Mouse (Mus musculus) intestine, postnatal 0 days (tissue): ENCODE measurements around the gene Mtrr. TPM values are rescaled to one million over a fixed set of nuclear protein-coding genes. Genes with fewer than 3 reads are reported as not detected.
A peak's percentile ranks its signal among the peaks of the same experiment; 100 is the strongest.

Experiments used
- ATAC-seq: fragments of 200-750 bp; cut with Nextera tagmentation; 2 replicates; pipeline ENCODE4 v1.8.0; 2017; ENCODE audit warnings: mild to moderate bottlenecking, moderate TSS enrichment, moderate library complexity
- H3K27ac ChIP-seq: fragments of 300-500 bp; sonication (generic); 2 replicates; pipeline ENCODE4 v1.5.1; 2014; ENCODE audit warnings: mild to moderate bottlenecking, low read depth, low read length, moderate library complexity
- H3K27me3 ChIP-seq: fragments of 300-500 bp; sonication (generic); replicated peaks from 2 replicates; pipeline ENCODE4 v1.6.1; 2014; ENCODE audit warnings: low read length, mixed read lengths; ENCODE audit not compliant: control insufficient read depth, insufficient read depth
- H3K36me3 ChIP-seq: fragments of 300-500 bp; sonication (generic); 2 replicates; pipeline ENCODE4 v1.6.1; 2014; ENCODE audit warnings: mild to moderate bottlenecking, moderate library complexity; ENCODE audit not compliant: control insufficient read depth, insufficient read depth
- H3K4me1 ChIP-seq: fragments of 300-500 bp; sonication (generic); replicated peaks from 2 replicates; pipeline ENCODE4 v1.6.1; 2014; ENCODE audit warnings: antibody characterized with exemption, low read length, mixed read lengths; ENCODE audit not compliant: control insufficient read depth, insufficient read depth
- H3K4me2 ChIP-seq: fragments of 300-500 bp; sonication (generic); replicated peaks from 2 replicates; pipeline ENCODE4 v1.6.1; 2014; ENCODE audit warnings: low read depth, mild to moderate bottlenecking, moderate library complexity
- H3K4me3 ChIP-seq: fragments of 300-500 bp; sonication (generic); 2 replicates; pipeline ENCODE4 v1.5.1; 2014; ENCODE audit warnings: low read depth, low read length
- H3K9ac ChIP-seq: fragments of 300-500 bp; sonication (generic); 2 replicates; pipeline ENCODE4 v1.6.1; 2014; ENCODE audit warnings: mild to moderate bottlenecking, low read depth, low read length
- H3K9me3 ChIP-seq: fragments of 300-500 bp; sonication (generic); 2 replicates; pipeline ENCODE4 v1.6.1; 2016; ENCODE audit warnings: mixed run types; ENCODE audit not compliant: control insufficient read depth
- CTCF ChIP-seq: sonication (generic); IDR thresholded peaks from 2 replicates; pipeline ENCODE4 v1.5.1; 2016; ENCODE audit warnings: low read depth, mild to moderate bottlenecking, control low read depth, antibody characterized with exemption, moderate library complexity
- WGBS: fragments of 180-500 bp; shearing (Covaris S2); extraction: QIAGEN DNeasy Blood & Tissue Kit; methylation state at CpG from one replicate; pipeline ENCODE4 v1.1.7; 2014; 5-methylcytosine and 5-hydroxymethylcytosine counted together
- polyA plus RNA-seq: library from polyadenylated mRNA; unstranded; fragments of >200 nt; fragmentation: Nextera tagmentation; extraction: Ambion mirVana; gene quantifications from 2 replicates; pipeline ENCODE4 v1.2.1, GENCODE M21; 2015

Gene Mtrr
- polyA plus RNA-seq, 1 experiment from 2014 or later = 7.0 TPM

GRCm38 (mm10) chr13:68601184-68601583 is 19.2 kb upstream of the Mtrr start:
- ATAC-seq = no peak
- no peak overlapping the region for H3K4me2 ChIP-seq
- no peaks in the 10 kb centered on the region for H3K27me3 ChIP-seq
- no peaks in the 10 kb centered on the region for H3K36me3 ChIP-seq
- H3K9ac ChIP-seq = no peak overlapping the region
- no peaks in the 10 kb centered on the region for H3K4me1 ChIP-seq
- WGBS = 25% methylated on average over 6 of the region's 6 CpGs
- H3K9me3 ChIP-seq = no peaks in the 10 kb centered on the region
- no peak overlapping the region for H3K27ac ChIP-seq
- no peak overlapping the region for H3K4me3 ChIP-seq
- peak; percentile 65 for TF ChIP-seq CTCF

GRCm38 (mm10) chr13:68598953-68599352 is 17.0 kb upstream of the Mtrr start:
- Histone ChIP-seq H3K27ac (no peak overlapping the region), H3K4me1 (no peaks in the 10 kb centered on the region), H3K9ac (no peak overlapping the region), H3K4me3 (no peak overlapping the region), H3K36me3 (no peaks in the 10 kb centered on the region), H3K9me3 (no peaks in the 10 kb centered on the region), H3K27me3 (no peaks in the 10 kb centered on the region), H3K4me2 (no peak overlapping the region)
- TF ChIP-seq CTCF = peak; percentile 27
- no peak for ATAC-seq

GRCm38 (mm10) chr13:68597667-68598066 is 15.7 kb upstream of the Mtrr start:
- H3K4me3 ChIP-seq = no peak overlapping the region
- H3K9ac ChIP-seq = no peak overlapping the region
- ATAC-seq = peak; percentile 92
- no peaks in the 10 kb centered on the region for H3K9me3 ChIP-seq
- H3K4me1 ChIP-seq = no peaks in the 10 kb centered on the region
- H3K4me2 ChIP-seq = peak overlapping the region; percentile 57
- WGBS = 9% methylated on average over 13 of the region's 13 CpGs
- no peak for TF ChIP-seq CTCF
- H3K27me3 ChIP-seq = no peaks in the 10 kb centered on the region
- H3K27ac ChIP-seq = no peak overlapping the region
- H3K36me3 ChIP-seq = peaks cover 6% of the 10 kb centered on the region; the same call in 1 of the 2 replicates

GRCm38 (mm10) chr13:68597199-68597598 is 15.2 kb upstream of the Mtrr start, which contains the start of gene 1700001L19Rik:
1700001L19Rik (plus strand) TSS chr13:68597421.
- TF ChIP-seq CTCF = no peak
- no peak for ATAC-seq
- 12% methylated on average over 10 of the region's 10 CpGs for WGBS
- Histone ChIP-seq H3K4me2 (peak within 1 kb of the TSS; percentile 57), H3K9me3 (no peaks in the 10 kb centered on the region), H3K27ac (no peak within 1 kb of the TSS), H3K36me3 (peaks cover 11% of the 10 kb centered on the region; the same call in 1 of the 2 replicates), H3K4me1 (no peaks in the 10 kb centered on the region), H3K4me3 (no peak within 1 kb of the TSS), H3K9ac (no peak within 1 kb of the TSS), H3K27me3 (no peaks in the 10 kb centered on the region)

- Histone ChIP-seq H3K27me3 (no peaks in the 10 kb centered on the region), H3K4me3 (no peak overlapping the region), H3K4me2 (no peak overlapping the region), H3K27ac (no peak overlapping the region), H3K4me1 (no peaks in the 10 kb centered on the region), H3K36me3 (peaks cover 38% of the 10 kb centered on the region), H3K9me3 (no peaks in the 10 kb centered on the region), H3K9ac (no peak overlapping the region)
- WGBS = 92% methylated on average over 1 of the region's 1 CpGs
- ATAC-seq = no peak
- peak; percentile 60 for TF ChIP-seq CTCF
Observed at GRCm38 (mm10) chr13:68593797-68594196, 11.8 kb upstream of the Mtrr start.

GRCm38 (mm10) chr13:68588352-68588751 is 6.4 kb upstream of the Mtrr start:
- Histone ChIP-seq H3K36me3 (peaks cover 83% of the 10 kb centered on the region), H3K27me3 (no peaks in the 10 kb centered on the region), H3K9ac (no peak overlapping the region), H3K9me3 (no peaks in the 10 kb centered on the region), H3K4me2 (no peak overlapping the region), H3K4me3 (no peak overlapping the region), H3K27ac (no peak overlapping the region), H3K4me1 (no peaks in the 10 kb centered on the region)
- no peak for TF ChIP-seq CTCF
- ATAC-seq = no peak

GRCm38 (mm10) chr13:68585441-68585840 is 3.5 kb upstream of the Mtrr start:
- no peak for ATAC-seq
- Histone ChIP-seq H3K4me3 (no peak overlapping the region), H3K27me3 (no peaks in the 10 kb centered on the region), H3K36me3 (peaks cover 58% of the 10 kb centered on the region), H3K9me3 (no peaks in the 10 kb centered on the region), H3K27ac (no peak overlapping the region), H3K4me2 (no peak overlapping the region), H3K9ac (no peak overlapping the region), H3K4me1 (0 out of 2 replicates have a peak, but pooled peaks cover 5% of the 10 kb centered on the region)
- WGBS = 86% methylated on average over 7 of the region's 7 CpGs
- no peak for TF ChIP-seq CTCF
